Mouse (Mus musculus): ENCODE measurements around the gene Ap1m1.

Gene Ap1m1

GRCm38 (mm10) chr8:72260585-72260984 lies 20.8 kb downstream of the Ap1m1 start:
- DNase-seq: no peak

- DNase-seq: no peak
Measured at GRCm38 (mm10) chr8:72261019-72261418, 21.2 kb downstream of the Ap1m1 start.

- DNase-seq: no peak
Measured at GRCm38 (mm10) chr8:72261431-72261830, 21.6 kb downstream of the Ap1m1 start.

GRCm38 (mm10) chr8:72261872-72262271 lies 22.1 kb downstream of the Ap1m1 start:
- no peak for DNase-seq

DNA sequence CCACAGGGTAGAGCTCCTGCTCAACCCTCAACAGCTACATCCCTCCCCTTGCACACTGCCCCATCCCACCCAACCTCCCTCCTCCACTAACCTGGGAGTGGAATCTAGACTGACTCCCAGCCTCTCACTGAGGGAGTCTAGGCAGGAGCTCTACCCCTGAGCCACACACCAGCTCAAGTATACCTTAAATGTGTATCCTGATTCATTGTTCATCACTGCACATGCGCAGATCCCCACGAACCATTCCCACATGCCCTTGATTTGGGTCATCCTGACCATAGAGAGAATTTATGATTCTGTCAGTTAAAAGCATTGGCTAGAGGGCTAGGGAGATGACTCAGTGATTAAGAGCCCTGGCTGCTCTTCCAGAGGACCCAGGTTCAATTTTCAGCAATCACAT lies 22.9 kb downstream of the Ap1m1 start:
- DNase-seq: no peak

DNA sequence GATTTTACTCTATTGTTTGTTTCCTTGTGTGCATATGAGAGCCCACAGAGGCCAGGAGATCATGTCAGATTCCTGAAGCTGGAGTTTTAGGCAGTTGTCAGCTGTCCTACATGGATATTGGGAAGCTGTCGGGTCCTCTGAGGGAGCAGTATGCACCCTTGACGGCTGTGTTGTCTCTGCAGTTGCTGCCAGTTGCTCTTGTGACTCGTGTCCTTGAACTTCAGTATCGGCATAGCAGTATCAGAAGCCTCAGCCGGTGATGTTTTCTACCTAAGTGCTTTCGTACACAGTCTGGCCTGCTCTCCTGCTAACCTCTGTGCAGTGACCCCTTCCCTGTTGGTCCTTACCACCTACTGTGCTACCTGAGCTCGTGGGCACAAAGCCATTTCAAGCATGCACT lies 23.6 kb downstream of the Ap1m1 start:
- DNase-seq: no peak

GRCm38 (mm10) chr8:72265342-72265741 lies 25.5 kb downstream of the Ap1m1 start:
- DNase-seq: no peak

GRCm38 (mm10) chr8:72266671-72267070 lies 26.9 kb downstream of the Ap1m1 start:
- DNase-seq: no peak

DNA sequence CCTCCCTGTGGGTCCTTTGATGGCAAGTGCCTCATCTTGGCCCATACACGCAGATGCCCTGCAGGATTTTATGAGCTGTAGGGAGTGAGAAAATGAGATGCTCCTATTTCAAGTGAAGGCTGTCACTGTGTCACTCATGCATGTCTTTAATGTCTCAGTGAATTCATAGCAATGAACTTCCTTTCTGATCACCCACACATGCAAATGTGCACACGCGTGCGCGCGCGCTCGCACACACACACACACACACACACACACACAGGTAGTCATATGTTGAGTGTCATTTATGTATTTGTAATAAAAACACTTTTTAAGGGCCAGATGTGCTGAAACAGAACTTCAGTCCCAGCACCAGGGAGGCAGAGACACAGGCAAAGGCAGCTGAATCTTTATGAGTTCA lies 27.3 kb downstream of the Ap1m1 start:
- DNase-seq: no peak

- DNase-seq: no peak
Measured at GRCm38 (mm10) chr8:72268356-72268755, 28.5 kb downstream of the Ap1m1 start.

DNA sequence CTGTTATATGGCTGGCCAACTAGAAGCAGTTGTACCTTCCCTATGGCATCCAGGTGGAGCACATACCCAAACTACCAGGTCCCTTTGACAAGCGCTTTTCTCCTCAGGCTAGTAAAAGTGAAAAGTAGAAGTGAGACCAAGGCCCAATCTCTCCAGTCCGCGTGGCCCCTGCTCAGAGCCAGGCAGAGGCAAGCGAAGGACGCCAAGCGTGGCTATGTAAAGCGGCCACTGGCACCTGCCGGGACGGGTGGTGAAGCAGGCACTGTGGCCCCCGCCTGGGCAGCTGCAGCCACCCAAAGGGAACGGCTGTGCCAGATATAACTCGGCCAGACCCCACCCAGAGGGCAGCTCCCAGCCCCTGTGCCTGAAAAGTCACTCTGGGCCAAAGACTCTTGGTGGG lies 30.8 kb downstream of the Ap1m1 start:
- no peak for DNase-seq

DNA sequence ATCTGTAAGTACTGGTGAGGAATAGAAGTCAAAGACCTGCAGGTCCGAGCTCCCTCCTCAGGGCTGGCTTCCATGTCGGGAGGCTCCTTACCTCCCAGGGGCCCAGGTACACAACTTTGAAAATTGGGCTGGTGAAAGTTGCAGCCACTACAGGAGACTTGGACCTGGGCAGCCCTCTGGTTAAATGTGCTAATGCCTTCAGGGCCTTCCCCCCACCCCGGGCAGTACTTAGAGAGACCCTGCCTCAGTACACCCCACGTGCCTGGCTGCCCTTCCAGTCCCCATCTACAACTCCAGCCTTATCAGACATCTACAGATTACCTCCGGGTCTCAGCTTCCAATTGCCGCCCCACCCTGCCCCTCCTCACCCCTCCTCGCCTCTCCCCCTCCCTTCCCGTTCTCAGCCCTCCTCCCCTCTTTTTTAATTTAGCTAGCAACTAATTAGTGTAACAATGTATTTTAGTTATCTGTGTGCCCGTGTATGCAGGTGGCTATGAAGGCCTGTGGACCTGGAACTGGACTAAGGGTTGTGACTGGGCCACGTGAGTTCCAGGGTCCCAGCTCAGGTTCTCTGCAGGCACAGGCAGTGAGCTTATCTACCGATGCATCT lies 31.3 kb downstream of the Ap1m1 start:
- DNase-seq: no peak

GRCm38 (mm10) chr8:72271691-72272090 lies 31.9 kb downstream of the Ap1m1 start:
- no peak for DNase-seq

DNA sequence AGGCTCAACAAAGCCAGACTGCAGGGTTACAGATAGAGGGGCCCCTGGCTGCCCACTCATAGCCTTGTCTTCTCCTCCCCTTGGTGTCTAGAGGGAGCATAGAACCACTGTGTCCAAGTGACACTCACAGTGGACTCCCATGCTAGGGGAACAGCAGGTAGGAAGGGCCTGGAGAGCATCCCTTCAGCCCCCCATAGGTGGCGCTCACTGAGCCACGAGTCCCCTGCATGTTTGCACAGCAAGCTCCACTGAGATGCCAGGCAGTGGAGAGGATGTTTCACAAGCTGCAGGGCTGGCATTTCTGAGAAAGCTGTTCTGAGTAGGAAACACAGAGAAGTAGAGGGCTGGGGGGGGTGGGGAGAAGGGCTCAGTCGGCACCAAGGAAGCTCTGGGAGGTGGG lies 32.5 kb downstream of the Ap1m1 start:
- peak; percentile 60 for DNase-seq

DNA sequence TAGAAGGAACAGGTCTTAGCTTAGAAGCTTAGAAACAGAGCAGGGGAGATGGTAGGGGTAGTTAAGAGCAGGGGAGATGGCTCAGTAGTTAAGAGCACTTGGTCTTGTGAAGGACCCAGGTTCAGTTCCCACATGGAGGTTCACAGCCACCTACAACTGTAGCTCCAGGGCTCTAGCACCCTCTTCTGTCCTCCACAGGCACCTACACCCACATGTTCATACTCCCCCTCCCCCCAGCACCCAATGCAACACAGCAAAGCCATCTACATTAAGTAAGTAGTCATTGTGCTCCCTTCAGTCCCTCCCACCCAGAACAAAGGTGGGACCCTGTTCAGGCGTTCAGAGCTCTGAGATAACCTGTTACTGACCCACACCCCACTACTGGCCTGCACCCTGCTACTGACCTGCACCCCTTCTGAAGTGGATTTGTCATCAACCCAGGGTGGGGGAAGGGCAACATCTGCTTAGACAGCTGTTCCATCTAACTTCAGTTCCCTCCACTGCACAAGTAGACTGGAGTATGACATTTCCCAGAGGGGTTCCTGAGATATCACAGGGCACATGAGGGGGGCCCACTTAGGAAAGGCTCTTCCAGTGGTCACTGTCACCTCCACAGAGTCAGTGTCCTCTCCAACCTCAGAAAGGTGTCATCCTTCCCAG lies 33.4 kb downstream of the Ap1m1 start:
- DNase-seq: no peak

DNA sequence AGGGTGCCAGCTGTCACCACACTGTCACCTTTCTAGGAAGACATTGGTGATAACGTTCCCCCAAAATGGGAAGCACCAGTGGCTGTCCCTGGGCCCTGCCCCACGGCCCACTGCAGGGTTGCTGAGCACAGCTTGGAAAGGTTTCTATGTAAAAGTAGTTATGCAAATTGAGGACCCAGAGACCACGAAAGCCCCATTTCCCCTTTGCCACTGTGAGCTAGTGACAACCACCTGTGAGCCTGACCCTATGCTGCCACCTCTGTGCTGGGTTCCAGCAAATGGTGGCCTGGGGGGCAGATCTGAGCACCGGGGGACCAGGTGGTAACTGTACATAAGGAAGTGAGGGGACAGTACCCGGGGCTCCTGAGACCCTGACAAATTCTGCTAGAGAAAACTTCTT lies 34.0 kb downstream of the Ap1m1 start:
- DNase-seq: no peak

DNA sequence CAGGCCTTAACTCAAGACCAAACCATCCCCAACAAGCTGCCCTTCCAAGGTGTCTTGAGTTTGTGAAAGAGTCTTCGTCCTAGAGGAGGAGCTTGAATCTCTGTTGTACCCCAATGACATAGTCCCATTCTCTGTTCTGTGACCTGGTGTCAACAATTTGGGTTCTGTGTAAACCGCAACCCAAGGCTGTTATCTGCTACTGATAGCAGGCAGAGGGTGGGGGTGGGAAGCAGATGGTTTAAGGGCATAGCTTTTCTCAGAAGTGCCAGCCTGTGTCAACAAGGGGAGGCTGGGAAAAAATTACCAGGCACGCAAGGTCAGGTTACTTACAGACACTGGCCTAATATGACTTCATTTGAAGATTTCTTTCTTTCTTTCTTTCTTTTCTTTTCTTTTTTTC lies 37.4 kb downstream of the Ap1m1 start:
- no peak for DNase-seq

DNA sequence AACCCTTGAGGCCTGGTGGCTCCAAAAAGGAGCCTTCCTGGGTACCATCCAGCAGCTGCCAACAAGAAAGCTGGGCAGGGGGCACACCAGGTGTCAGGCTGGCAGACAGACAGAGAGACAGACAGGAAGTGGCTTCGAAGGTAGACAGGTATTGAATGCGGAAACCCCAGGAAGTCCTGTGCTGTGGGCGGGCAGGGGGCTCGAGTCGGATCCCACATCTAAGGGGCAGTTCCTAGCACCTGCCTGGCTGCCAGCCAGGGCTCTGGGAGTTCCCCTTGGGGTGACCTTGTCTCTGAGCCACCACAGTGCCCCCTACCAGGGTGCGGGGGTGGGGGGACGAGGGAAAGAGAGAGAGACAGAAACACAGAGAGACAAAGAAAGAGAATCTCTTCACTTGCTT lies 39.3 kb downstream of the Ap1m1 start:
- DNase-seq: no peak

- DNase-seq: no peak
Measured at GRCm38 (mm10) chr8:72281634-72282033, 41.8 kb downstream of the Ap1m1 start.

DNA sequence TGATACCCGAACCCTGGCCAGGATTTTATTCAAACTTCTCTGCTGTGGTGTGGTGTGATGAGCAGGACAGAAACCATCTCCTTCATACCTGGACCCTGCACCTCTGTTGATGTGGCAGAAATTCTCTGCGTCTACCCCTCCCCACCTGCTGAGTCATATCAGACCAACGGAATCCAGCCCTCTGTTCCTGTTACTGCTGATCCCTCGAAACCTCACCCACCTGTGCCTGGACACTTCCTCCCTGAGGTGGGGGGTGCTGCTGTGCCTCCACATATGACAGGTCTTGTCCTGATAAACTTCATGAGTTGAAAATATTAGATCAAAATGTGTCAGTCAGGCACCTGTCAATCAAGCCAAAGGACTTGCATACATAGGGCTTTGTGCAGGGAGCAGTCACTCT lies 45.5 kb downstream of the Ap1m1 start:
- DNase-seq: no peak

DNA sequence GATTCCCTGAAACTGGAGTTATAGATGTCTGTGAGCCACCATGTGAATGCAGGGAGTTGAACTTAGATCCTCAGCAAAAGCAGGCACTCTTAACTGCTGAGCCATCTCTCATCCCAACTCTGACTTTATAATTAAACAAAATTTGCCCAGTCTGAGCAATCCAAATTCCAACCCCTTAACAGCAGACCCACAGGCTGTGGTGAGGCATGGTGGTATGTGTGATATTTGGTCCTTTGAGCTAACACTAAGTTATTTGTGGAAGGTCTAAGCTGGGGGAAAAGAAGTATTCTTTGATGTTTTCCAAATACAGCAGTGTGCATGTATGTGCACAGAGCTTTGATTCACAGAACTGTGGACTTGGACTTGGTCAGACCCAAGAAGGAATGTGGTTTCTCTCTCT lies 49.2 kb downstream of the Ap1m1 start:
- no peak for DNase-seq

GRCm38 (mm10) chr8:72291104-72291503 lies 51.3 kb downstream of the Ap1m1 start:
- DNase-seq: no peak

- no peak for DNase-seq
Measured at GRCm38 (mm10) chr8:72293309-72293708, 53.5 kb downstream of the Ap1m1 start.

GRCm38 (mm10) chr8:72295125-72295524 lies 55.3 kb downstream of the Ap1m1 start:
- DNase-seq: no peak

GRCm38 (mm10) chr8:72295679-72296078 lies 55.9 kb downstream of the Ap1m1 start:
- peak; percentile 57 for DNase-seq

Measured in right cerebral cortex, postnatal 25 days (tissue).